ENCODE assay signal across 17 mouse cellular contexts in the genomic region with DNA sequence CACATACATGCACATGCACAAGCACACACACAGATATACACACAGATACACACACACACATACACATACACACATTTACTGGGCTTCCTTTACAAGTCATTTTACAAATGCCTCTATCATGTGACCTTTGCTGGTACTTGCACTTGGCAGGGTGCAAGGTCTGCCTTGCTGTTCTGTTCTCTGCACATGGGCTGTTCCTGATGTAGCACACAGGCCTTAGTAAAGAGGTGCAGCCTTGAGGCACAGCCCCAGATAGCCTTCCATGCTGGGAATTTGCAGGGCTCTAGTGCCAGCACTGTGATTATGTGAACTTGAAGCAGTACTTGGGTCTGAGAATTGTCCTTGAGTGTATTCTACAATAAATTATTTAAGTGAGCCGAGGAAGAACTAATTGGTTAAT.
DNase-seq lines count a peak whose midpoint lies in the region; TF ChIP-seq lines count a peak whose summit lies in the region.
"Had no signal": no experiment of that assay in that cellular context is flagged by ENCODE, and none has a peak within 500 bp of the region (broad histone marks: within the 10 kb centered on the region; RNA-seq: fewer than 3 reads in every experiment).

No protein-coding gene starts in this region.

- H3K27me3 ChIP-seq in liver, adult 2 months (ENCODE audit: control insufficient read depth, insufficient read depth, low read length), result no peaks in the 10 kb centered on the region
- H3K27me3 ChIP-seq: embryonic facial prominence, embryonic 12.5 days; forebrain, embryonic 13.5 days; forebrain, embryonic 15.5 days had no signal

- no peak overlapping the region for H3K27ac ChIP-seq in liver, adult 2 months (replicated peaks; ENCODE audit: insufficient read depth, low read depth, low read length)
- H3K27ac ChIP-seq: embryonic facial prominence, embryonic 10.5 days; embryonic facial prominence, embryonic 12.5 days; forebrain, embryonic 13.5 days; forebrain, embryonic 15.5 days had no signal

- H3K4me1 ChIP-seq in liver, adult 2 months (ENCODE audit: control insufficient read depth, insufficient read depth, low read length), result peaks cover 3% of the 10 kb centered on the region
- H3K4me1 ChIP-seq: embryonic facial prominence, embryonic 12.5 days had no signal

- TF ChIP-seq POLR2A in liver, adult 2 months (IDR thresholded peaks at IDR 0.05; ENCODE audit: extremely low read depth, insufficient read depth, low read length), result no peak

- no peaks in the 10 kb centered on the region for H3K79me2 ChIP-seq in liver, adult 2 months (ENCODE audit: control insufficient read depth, insufficient read depth, low read length)

- WGBS in liver, adult 2 months, result 94% methylated on average over 1 of the region's 1 CpGs

- H3K4me3 ChIP-seq in liver, adult 2 months (ENCODE audit: insufficient read depth, low read depth, low read length), result no peak overlapping the region
- H3K4me3 ChIP-seq: embryonic facial prominence, embryonic 10.5 days; embryonic facial prominence, embryonic 12.5 days; forebrain, embryonic 13.5 days; forebrain, embryonic 15.5 days had no signal

- TF ChIP-seq CTCF in liver, adult 2 months (IDR thresholded peaks at IDR 0.05; ENCODE audit: low read depth, low read length), result no peak

- DNase-seq in adrenal gland, adult (ENCODE audit: inconsistent age in 2 of 2, low spot score in 1 of 2), result peak; percentile 53 to 75
- no peak for DNase-seq in adrenal gland, adult 18-20 months (ENCODE audit: low spot score in 2 of 2)
- DNase-seq in adrenal gland, adult 8-10 months, result peak; percentile 50
- DNase-seq in adrenal gland, postnatal 25 days, result no peak
- DNase-seq in liver, adult 2 months (ENCODE audit: extremely low read depth, low read depth, low spot score), result peak; percentile 25
- DNase-seq in liver, result no peak
- DNase-seq in adrenal gland, postnatal 36 days, result peak; percentile 40
- no peak for DNase-seq in B cell, adult 2 months
- DNase-seq: cerebellum, adult 11-12 months; cerebellum, adult 2 months; cerebellum, adult 9-10 months; cerebellum, postnatal 25 days; forebrain, postnatal 0 days had no signal

- H3K9ac ChIP-seq in liver, adult 2 months (ENCODE audit: low read depth, low read length), result no peak overlapping the region
- H3K9ac ChIP-seq: embryonic facial prominence, embryonic 12.5 days; forebrain, embryonic 13.5 days; forebrain, embryonic 15.5 days; forebrain, postnatal 0 days had no signal

- H3K36me3 ChIP-seq in liver, adult 2 months (ENCODE audit: control insufficient read depth, insufficient read depth, low read length), result no peaks in the 10 kb centered on the region
- H3K36me3 ChIP-seq: embryonic facial prominence, embryonic 10.5 days; embryonic facial prominence, embryonic 12.5 days; forebrain, embryonic 15.5 days had no signal

Comparison
In these comparisons a context has a peak if more than half of its experiments do, and no peak if none do; other contexts are left out.
1. DNase-seq: peak in adrenal gland, adult (2 of 2), adrenal gland, adult 8-10 months (single experiment), liver, adult 2 months (single experiment) and adrenal gland, postnatal 36 days (2 of 2); none in adrenal gland, adult 18-20 months (0 of 2), adrenal gland, postnatal 25 days (single experiment), liver (single experiment) and B cell, adult 2 months (0 of 2).